Mouse (Mus musculus): Measurements from ENCODE around the gene Klhl12.
"Not testable (repeated sequence)": the region's sequence is repeated elsewhere in the genome, so short reads cannot be mapped to it uniquely, and the experiment has no call there.

Gene Klhl12

GRCm38 (mm10) chr1:134454904-134455824 is at the start of gene Klhl12:
Gene Klhl12 (plus strand): TSS chr1:134455531.
- in situ Hi-C loops (cut with MboI, MseI) = no loop called here

DNA sequence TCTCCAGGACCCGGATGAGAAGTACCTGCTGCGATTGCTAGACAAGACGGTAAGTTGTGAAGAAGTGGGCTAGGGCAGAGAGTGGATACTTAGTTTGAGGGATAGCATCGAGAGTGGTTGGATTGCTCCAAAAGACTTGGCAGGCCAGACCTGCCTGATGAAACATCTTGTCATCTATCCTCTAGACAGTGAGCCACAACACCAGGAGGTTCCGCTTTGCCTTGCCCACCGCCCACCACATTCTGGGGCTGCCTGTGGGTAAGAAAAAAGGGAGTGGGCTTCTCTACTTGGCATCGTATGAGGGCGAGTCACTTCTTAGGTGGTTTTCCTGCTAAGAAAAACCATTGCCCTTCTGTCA is 48.9 kb upstream of the Klhl12 start:
- in situ Hi-C loops (cut with MboI, MseI) = no loop called here

DNA sequence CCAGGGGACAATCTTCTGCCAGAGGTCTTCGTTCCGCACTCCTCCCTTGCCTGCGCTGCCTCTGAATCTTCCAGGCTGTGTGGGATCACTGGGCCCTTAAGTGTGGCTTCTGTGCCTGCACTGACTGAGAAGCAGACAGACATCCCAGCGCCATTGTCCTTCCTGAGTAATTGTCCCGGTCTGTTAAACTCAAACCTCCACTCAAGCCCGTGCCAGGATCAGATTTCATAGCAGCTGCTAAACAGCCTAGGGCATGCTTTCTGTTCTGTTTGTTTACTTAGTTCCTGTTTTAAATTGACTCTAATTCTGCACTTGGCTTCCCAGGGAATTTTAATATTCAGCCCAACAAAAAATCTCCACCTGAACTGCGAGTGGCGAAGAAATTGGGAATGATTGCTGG is 47.3 kb upstream of the Klhl12 start:
- in situ Hi-C loops (cut with MboI, MseI) = no loop called here

DNA sequence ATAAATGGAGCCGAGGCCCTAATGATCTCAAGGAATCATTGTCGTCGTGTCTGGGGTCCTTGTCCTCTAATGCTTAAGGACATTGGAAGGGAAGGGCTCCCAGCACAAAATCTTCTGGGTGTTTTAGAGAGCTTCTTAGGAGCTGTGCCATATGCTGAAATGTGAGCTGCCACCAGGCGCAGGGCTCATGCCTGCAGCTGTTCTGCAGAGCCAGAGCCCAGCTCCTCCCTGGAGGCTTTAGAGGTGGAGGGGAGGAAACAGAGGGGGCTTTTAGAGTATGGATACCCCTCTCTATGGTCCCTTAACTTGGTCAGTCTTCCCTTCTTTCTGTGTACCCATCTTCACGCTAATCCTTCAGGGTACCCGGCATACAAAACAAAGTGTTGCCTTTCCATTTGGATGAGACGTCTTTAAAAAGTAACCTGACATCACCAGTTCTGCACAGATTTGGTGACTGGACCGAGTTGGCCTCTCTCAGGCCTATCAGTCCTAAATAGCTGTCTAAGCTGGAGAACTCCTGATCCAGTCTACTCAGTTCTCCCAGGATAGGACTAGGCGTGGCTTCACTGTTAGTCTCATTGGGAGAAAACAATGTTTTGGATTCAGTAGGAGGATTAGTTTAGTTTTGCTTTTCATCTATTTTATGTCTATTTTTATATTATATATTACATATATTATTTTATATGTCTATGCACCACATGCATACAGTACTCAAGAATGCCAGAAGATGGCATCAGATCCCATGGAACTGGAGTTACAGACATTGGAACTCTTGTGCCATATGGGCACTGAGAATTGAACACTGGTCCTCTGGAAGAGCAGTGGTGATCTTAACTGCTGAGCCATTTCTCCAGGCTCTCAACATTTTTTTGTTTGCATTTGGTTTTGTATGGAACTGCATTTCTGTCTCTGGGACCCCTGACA is 43.4 kb upstream of the Klhl12 start:
- in situ Hi-C loops (cut with MboI, MseI) = loop anchor here (5.0 kb wide), 1 partner anchor 80 kb away; the partner anchor contains the start of gene Rabif

- in situ Hi-C loops (cut with MboI, MseI) = loop anchor here (5.0 kb wide), 1 partner anchor 78 kb away; the partner anchor contains the start of gene Rabif
These were observed 41.3 kb upstream of the Klhl12 start for GRCm38 (mm10) chr1:134414038-134414437.

GRCm38 (mm10) chr1:134414501-134415167 is 40.7 kb upstream of the Klhl12 start:
- in situ Hi-C loops (cut with MboI, MseI) = loop anchor here (5.0 kb wide), 1 partner anchor 78 kb away; the partner anchor contains the start of gene Rabif

DNA sequence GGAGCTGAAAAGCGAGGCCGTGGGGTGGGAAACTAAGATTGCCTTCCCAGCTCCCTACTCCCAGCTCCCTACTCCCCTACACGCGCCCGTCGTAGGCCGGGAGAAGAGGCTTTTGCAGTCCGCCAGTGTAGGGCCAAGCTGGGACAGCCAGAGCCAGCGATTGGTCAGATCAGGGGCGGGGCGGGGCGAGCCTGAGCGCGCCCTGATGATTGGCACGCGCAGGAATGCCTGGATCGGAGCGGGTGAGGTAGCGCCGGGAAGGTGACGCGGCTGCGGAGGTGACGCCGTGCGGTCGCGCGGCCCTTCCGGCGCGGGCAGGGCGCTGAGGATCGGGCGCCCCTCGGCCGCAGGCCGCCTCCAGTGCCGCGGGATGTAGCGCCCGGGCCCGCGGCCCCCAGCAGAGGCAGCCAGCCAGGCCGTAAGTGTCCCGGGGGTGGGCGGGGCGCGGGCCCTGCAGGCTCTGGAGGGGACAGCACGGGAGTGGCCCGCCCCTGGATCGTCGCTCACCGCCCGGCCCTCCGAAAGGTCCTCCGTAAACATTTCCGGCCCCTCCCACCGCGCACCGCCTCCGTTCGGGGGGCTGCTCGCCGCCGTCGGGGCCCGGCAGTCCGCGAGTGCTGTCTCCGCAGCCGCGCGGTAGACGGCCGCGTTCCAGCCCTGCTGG is 40.0 kb upstream of the Klhl12 start, which contains the start of gene Adipor1:
Gene Adipor1 (plus strand): TSS at position 211 of the 664 bp plus-strand sequence.
- in situ Hi-C loops (cut with MboI, MseI) = no loop called here

- in situ Hi-C loops (cut with MboI, MseI) = no loop called here
These were observed 36.8 kb upstream of the Klhl12 start for GRCm38 (mm10) chr1:134418414-134418975.

GRCm38 (mm10) chr1:134419176-134419575 is 36.2 kb upstream of the Klhl12 start:
- in situ Hi-C loops (cut with MboI, MseI) = no loop called here

- in situ Hi-C loops (cut with MboI, MseI) = no loop called here
These were observed 35.4 kb upstream of the Klhl12 start for GRCm38 (mm10) chr1:134419751-134420458.

GRCm38 (mm10) chr1:134423911-134424310 is 31.4 kb upstream of the Klhl12 start:
- in situ Hi-C loops (cut with MboI, MseI) = no loop called here

- in situ Hi-C loops (cut with MboI, MseI) = no loop called here
These were observed 29.0 kb upstream of the Klhl12 start for GRCm38 (mm10) chr1:134426289-134426688.

DNA sequence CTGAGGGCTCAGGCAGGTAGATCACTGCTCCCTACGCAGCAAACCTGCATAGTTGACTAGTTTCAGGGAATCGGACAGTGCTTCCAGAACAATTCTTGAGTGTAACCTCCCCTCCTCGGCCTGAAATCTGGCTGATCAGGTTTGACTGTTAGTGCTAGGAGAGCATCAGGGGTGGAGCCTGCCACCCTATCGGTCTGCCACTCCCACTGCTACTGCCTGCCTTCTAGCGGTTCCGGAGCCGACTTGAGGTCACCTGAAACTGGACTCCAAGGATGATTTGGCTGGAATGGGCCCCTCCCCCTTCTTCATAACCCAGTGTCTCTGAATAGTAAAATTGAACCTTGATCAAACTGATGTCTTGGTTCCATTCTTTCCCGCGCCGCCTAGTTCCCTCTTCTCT is 22.3 kb upstream of the Klhl12 start:
- in situ Hi-C loops (cut with MboI, MseI) = no loop called here

GRCm38 (mm10) chr1:134433473-134433872 is 21.9 kb upstream of the Klhl12 start:
- in situ Hi-C loops (cut with MboI, MseI) = no loop called here

- in situ Hi-C loops (cut with MboI, MseI) = loop anchor here (5.0 kb wide), 1 partner anchor 48 kb away; the partner anchor contains the start of gene 4933406M09Rik
These were observed 19.9 kb upstream of the Klhl12 start for GRCm38 (mm10) chr1:134435414-134435813.

DNA sequence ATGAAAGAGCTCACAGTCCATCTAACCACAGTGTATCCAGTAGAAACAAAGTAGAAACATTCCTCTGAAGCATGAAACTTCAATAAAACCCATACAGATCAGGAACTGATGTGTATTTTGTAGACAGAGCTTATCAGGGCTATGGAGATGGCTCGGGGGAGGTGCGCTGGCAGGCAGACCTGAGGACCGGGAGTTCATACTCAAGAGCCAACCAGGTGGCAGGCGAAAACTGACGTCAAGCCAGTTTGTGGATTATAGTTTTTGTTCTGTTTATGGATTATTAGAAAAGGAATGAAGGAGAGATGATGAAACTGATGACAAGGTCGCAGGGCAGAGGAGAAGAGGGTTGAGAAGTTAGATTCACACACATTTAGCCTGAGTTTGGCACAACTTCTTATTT is 14.9 kb upstream of the Klhl12 start:
- in situ Hi-C loops (cut with MboI, MseI) = no loop called here

DNA sequence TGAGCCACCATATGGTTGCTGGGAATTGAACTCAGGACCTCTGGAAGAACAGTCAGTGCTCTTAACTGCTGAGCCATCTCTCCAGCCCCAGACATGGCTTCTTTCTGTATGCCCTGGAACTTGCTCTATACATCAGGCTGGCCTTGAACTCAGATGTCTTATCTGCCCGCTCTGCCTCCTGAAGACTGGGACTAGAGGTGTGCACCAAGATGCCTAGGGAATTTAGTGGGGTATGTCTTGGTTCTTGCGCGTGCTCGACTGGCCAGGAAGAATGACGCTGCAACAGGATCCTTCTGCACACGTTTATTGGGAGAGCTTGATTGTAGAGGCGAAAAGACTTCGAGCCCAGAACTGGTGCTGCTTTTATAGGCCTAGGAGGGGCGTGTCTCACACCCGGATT is 13.6 kb upstream of the Klhl12 start:
- in situ Hi-C loops (cut with MboI, MseI) = not testable (repeated sequence)

DNA sequence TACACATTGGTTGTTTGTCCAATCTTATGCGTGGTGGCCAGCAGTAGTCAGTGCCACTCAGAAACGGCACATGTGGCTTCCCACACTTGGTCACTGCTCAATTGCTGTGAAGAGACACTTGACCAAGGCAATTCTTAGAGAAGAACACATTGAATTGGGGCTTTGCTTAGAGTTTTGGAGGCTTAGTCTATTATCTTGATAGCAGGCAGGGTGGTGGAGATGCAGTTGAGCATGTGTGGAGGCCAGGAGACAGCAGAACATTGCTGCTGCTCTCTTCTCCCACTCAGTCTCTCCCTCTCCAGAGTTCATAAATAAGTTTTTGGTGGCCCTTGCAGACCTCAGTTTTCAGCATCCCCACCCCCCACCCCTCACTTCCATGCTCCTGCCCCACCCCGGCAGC is 12.9 kb upstream of the Klhl12 start:
- in situ Hi-C loops (cut with MboI, MseI) = no loop called here

GRCm38 (mm10) chr1:134443288-134443687 is 12.0 kb upstream of the Klhl12 start:
- in situ Hi-C loops (cut with MboI, MseI) = not testable (repeated sequence)

- in situ Hi-C loops (cut with MboI, MseI) = no loop called here
These were observed 9.9 kb upstream of the Klhl12 start for GRCm38 (mm10) chr1:134445418-134445817.

Data from regulatory T cell (primary cell).